Mouse (Mus musculus): ENCODE data around the gene Fam240a. TPM values are rescaled to one million over a fixed set of nuclear protein-coding genes. Genes with fewer than 3 reads are reported as not detected.

Fam240a gene
- total and polyA plus RNA-seq, 3 experiments, result not detected

DNA sequence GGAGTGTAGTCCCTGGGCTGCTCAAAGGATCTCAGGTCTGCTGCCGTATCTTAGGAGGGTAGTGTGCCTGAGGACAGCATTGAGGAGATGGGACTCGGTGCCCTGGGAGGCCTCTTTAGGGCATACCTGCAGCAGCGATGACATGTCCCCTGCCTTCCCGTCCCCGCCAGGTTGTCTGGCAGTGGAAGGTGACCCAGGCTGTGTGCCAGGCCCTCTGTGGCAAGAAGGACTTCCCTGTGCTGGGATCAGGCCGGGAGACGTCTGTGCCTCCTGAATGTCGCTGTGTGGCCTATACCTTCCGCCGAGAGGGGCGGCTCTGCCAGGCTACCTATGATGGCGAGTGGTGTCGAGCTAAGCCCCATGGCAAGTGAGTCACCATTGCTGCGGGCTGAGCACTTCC is 27.7 kb downstream of the Fam240a start:
- Histone ChIP-seq H3K79me2 (ENCODE audit: control insufficient read depth, insufficient read depth, low read length, poor library complexity) (no peaks in the 10 kb centered on the region), H3K4me1 (ENCODE audit: control insufficient read depth in 1 of 2, insufficient read depth in 2 of 2, low read length in 2 of 2) (no peaks in the 10 kb centered on the region), H3K36me3 (ENCODE audit: control insufficient read depth in 1 of 2, insufficient read depth in 2 of 2, low read length in 2 of 2) (no peaks in the 10 kb centered on the region), H3K27ac (ENCODE audit: control insufficient read depth, low read depth, low read length) (no peak overlapping the region), H3K4me3 (ENCODE audit: control insufficient read depth in 1 of 2, insufficient read depth in 1 of 2, low read depth in 2 of 2, low read length in 2 of 2) (no peak overlapping the region), H3K9me3 (replicated peaks; ENCODE audit: insufficient read depth, low read length) (no peaks in the 10 kb centered on the region), H3K27me3 (ENCODE audit: control insufficient read depth in 1 of 2, insufficient read depth in 2 of 2, low read length in 2 of 2) (no peaks in the 10 kb centered on the region), H3K9ac (ENCODE audit: control insufficient read depth, low read depth, low read length, poor library complexity, severe bottlenecking) (no peak overlapping the region)
- TF ChIP-seq MEF2A (IDR thresholded peaks at IDR 0.05; ENCODE audit: extremely low read depth, insufficient replicate concordance, low read depth, low read length, poor library complexity, severe bottlenecking) (no peak), MXI1 (IDR thresholded peaks at IDR 0.05; ENCODE audit: low read depth, low read length) (no peak), ELF1 (IDR thresholded peaks at IDR 0.05; ENCODE audit: low read depth, low read length) (no peak), CHD2 (IDR thresholded peaks at IDR 0.05; ENCODE audit: low read length) (no peak), TBP (IDR thresholded peaks at IDR 0.05; ENCODE audit: low read depth, low read length) (no peak), ETS1 (IDR thresholded peaks at IDR 0.05; ENCODE audit: low read depth, low read length) (no peak), NRF1 (IDR thresholded peaks at IDR 0.05; ENCODE audit: insufficient read depth, low read depth, low read length, poor library complexity, severe bottlenecking) (no peak), MYC (IDR thresholded peaks at IDR 0.05; ENCODE audit: low read depth, low read length) (no peak), BHLHE40 (IDR thresholded peaks at IDR 0.05; ENCODE audit: borderline replicate concordance, low read depth, low read length) (no peak), ZC3H11A (IDR thresholded peaks at IDR 0.05; ENCODE audit: low read depth, low read length) (no peak), NELFE (IDR thresholded peaks at IDR 0.05; ENCODE audit: low read depth, low read length) (no peak), ZMIZ1 (IDR thresholded peaks at IDR 0.05; ENCODE audit: low read depth, low read length) (no peak), E2F4 (IDR thresholded peaks at IDR 0.05; ENCODE audit: borderline replicate concordance, low read depth, low read length) (no peak), MYB (IDR thresholded peaks at IDR 0.05; ENCODE audit: low read depth, low read length) (no peak), KAT2A (conservative IDR thresholded peaks at IDR 0.05; ENCODE audit: low read depth, low read length) (no peak), RCOR1 (IDR thresholded peaks at IDR 0.05; ENCODE audit: low read depth, low read length) (no peak), MAZ (IDR thresholded peaks at IDR 0.05; ENCODE audit: low read depth, low read length) (no peak)
- no peak for DNase-seq (ENCODE audit: low read depth, low spot score)

DNA sequence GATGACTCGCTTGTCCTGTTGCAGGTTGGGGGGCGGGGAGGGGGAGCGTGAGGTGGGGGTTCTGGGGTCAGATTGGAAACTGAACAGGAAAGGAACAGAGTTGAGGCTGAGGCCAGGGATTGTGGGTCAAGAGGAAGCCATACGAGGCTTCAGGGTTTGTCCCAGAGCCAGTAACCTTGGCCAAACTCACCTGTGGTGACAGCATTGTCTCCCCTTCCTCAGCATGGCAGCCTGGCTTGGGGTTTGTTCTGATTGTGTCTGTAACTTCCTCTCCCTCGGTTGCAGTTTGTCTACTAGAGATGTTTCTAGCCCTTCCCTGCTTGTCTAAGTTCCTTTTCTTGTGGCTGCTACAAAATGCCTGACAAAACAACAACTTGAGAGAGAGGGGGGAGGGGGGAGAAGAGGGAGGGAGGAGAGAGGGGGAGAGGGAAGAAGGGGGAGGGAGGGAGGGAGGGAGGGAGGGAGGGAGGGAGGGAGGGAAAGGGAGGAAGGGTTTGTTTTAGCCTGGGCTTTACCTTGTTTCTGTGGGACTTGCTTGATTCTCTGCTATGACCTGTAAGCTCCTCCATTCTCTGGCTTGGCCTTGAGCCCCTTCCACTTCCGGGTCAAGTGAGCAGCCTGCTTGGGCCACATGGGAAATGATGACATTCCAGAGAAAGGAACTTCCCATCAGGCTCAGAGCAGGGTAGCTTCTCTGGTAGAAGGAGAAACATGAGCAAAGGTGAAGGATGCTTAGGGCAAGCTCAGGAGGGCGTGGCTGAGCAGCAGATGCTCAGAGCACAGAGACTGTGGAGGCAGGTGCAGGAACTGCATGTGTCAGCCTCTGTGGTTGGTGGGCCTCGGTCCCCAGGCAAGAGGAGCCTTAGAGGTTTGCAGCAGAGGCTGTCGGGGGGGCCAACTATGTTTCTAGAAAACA is 29.0 kb downstream of the Fam240a start:
- H3K27me3 ChIP-seq (ENCODE audit: control insufficient read depth in 1 of 2, insufficient read depth in 2 of 2, low read length in 2 of 2), result no peaks in the 10 kb centered on the region
- no peak overlapping the region for H3K4me3 ChIP-seq (ENCODE audit: control insufficient read depth in 1 of 2, insufficient read depth in 1 of 2, low read depth in 2 of 2, low read length in 2 of 2)
- no peaks in the 10 kb centered on the region for H3K79me2 ChIP-seq (ENCODE audit: control insufficient read depth, insufficient read depth, low read length, poor library complexity)
- H3K4me1 ChIP-seq (ENCODE audit: control insufficient read depth in 1 of 2, insufficient read depth in 2 of 2, low read length in 2 of 2), result no peaks in the 10 kb centered on the region
- no peaks in the 10 kb centered on the region for H3K36me3 ChIP-seq (ENCODE audit: control insufficient read depth in 1 of 2, insufficient read depth in 2 of 2, low read length in 2 of 2)
- H3K9ac ChIP-seq (ENCODE audit: control insufficient read depth, low read depth, low read length, poor library complexity, severe bottlenecking), result no peak overlapping the region
- DNase-seq (ENCODE audit: low read depth, low spot score), result no peak
- H3K9me3 ChIP-seq (replicated peaks; ENCODE audit: insufficient read depth, low read length), result no peaks in the 10 kb centered on the region
- no peak overlapping the region for H3K27ac ChIP-seq (ENCODE audit: control insufficient read depth, low read depth, low read length)
- TF ChIP-seq MAFK (IDR thresholded peaks at IDR 0.05; ENCODE audit: borderline replicate concordance, low read depth, low read length) (no peak), NRF1 (IDR thresholded peaks at IDR 0.05; ENCODE audit: insufficient read depth, low read depth, low read length, poor library complexity, severe bottlenecking) (no peak)

All from MEL (cell line).